Mouse (Mus musculus) embryonic facial prominence, embryonic 14.5 days (tissue): ENCODE results near the gene Cage1. TPM values are rescaled to one million over a fixed set of nuclear protein-coding genes. Genes with fewer than 3 reads are reported as not detected.

ENCODE experiments used
- ATAC-seq: fragments of 200-750 bp; cut with Nextera tagmentation; 2 replicates; pipeline ENCODE4 v1.8.0; 2017; ENCODE audit warnings: low read depth, moderate number of reproducible peaks, moderate TSS enrichment
- DNase-seq: peaks from one replicate; pipeline ENCODE4 v3.0.0-alpha.2; 2015; ENCODE audit warnings: low spot score
- H3K27ac ChIP-seq: fragments of 300-500 bp; sonication (generic); replicated peaks from 2 replicates; pipeline ENCODE4 v1.5.1; 2014; ENCODE audit warnings: low read depth, mild to moderate bottlenecking, low read length, moderate library complexity
- H3K27me3 ChIP-seq: fragments of 300-500 bp; sonication (generic); replicated peaks from 2 replicates; pipeline ENCODE4 v1.6.1; 2014; ENCODE audit warnings: low read length; ENCODE audit not compliant: control insufficient read depth, insufficient read depth
- H3K36me3 ChIP-seq: fragments of 300-500 bp; sonication (generic); 2 replicates; pipeline ENCODE4 v1.6.1; 2014; ENCODE audit warnings: low read length, mixed read lengths; ENCODE audit not compliant: control insufficient read depth, insufficient read depth
- H3K4me1 ChIP-seq: fragments of 300-500 bp; sonication (generic); 2 replicates; pipeline ENCODE4 v1.6.1; 2014; ENCODE audit warnings: antibody characterized with exemption, low read length; ENCODE audit not compliant: control insufficient read depth, insufficient read depth
- H3K4me2 ChIP-seq: fragments of 300-500 bp; sonication (generic); 2 replicates; pipeline ENCODE4 v1.6.1; 2014; ENCODE audit warnings: low read depth, mild to moderate bottlenecking, low read length, moderate library complexity, mixed read lengths
- H3K4me3 ChIP-seq: fragments of 300-500 bp; sonication (generic); 2 replicates; pipeline ENCODE4 v1.5.1; 2014; ENCODE audit warnings: low read depth, mild to moderate bottlenecking, low read length
- H3K9ac ChIP-seq: fragments of 300-500 bp; sonication (generic); 2 replicates; pipeline ENCODE4 v1.6.1; 2014; ENCODE audit warnings: low read depth, mild to moderate bottlenecking, low read length, moderate library complexity, mixed read lengths
- H3K9me3 ChIP-seq: fragments of 300-500 bp; sonication (generic); 2 replicates; pipeline ENCODE4 v1.6.1; 2016; ENCODE audit warnings: low read length; ENCODE audit not compliant: control insufficient read depth
- WGBS: fragments of 180-500 bp; shearing (Covaris S2); extraction: QIAGEN DNeasy Blood & Tissue Kit; methylation state at CpG from one replicate; pipeline ENCODE4 v1.1.7; 2014; 5-methylcytosine and 5-hydroxymethylcytosine counted together
- polyA plus RNA-seq: library from polyadenylated mRNA; unstranded; fragments of >200 nt; fragmentation: Nextera tagmentation; extraction: Ambion mirVana; gene quantifications from 2 replicates; pipeline ENCODE4 v1.2.1, GENCODE M21; 2014

The Cage1 gene
- polyA plus RNA-seq, 1 experiment from 2014 or later, result 0.86 TPM

- no peak overlapping the region for H3K4me2 ChIP-seq
- DNase-seq, result no peak
- no peak overlapping the region for H3K4me3 ChIP-seq
- H3K9me3 ChIP-seq, result no peaks in the 10 kb centered on the region
- H3K27ac ChIP-seq, result no peak overlapping the region
- ATAC-seq, result no peak
- no peak overlapping the region for H3K9ac ChIP-seq
- H3K36me3 ChIP-seq, result no peaks in the 10 kb centered on the region
- H3K4me1 ChIP-seq, result no peaks in the 10 kb centered on the region
- 79% methylated on average over 18 of the region's 18 CpGs for WGBS
- no peaks in the 10 kb centered on the region for H3K27me3 ChIP-seq
These were observed 36.8 kb upstream of the Cage1 start for GRCm38 (mm10) chr13:38073374-38074307.

GRCm38 (mm10) chr13:38070945-38071344 lies 34.1 kb upstream of the Cage1 start:
- DNase-seq, result peak; percentile 75
- no peaks in the 10 kb centered on the region for H3K36me3 ChIP-seq
- no peak overlapping the region for H3K27ac ChIP-seq
- 63% methylated on average over 3 of the region's 4 CpGs for WGBS
- no peaks in the 10 kb centered on the region for H3K4me1 ChIP-seq
- H3K27me3 ChIP-seq, result no peaks in the 10 kb centered on the region
- no peak overlapping the region for H3K4me3 ChIP-seq
- no peak for ATAC-seq
- H3K4me2 ChIP-seq, result no peak overlapping the region
- H3K9me3 ChIP-seq, result no peaks in the 10 kb centered on the region
- no peak overlapping the region for H3K9ac ChIP-seq

- Histone ChIP-seq H3K9me3 (no peaks in the 10 kb centered on the region), H3K4me1 (no peaks in the 10 kb centered on the region), H3K4me3 (no peak overlapping the region), H3K27me3 (no peaks in the 10 kb centered on the region), H3K36me3 (peaks cover 31% of the 10 kb centered on the region), H3K4me2 (no peak overlapping the region), H3K27ac (no peak overlapping the region), H3K9ac (no peak overlapping the region)
- 71% methylated on average over 11 of the region's 11 CpGs for WGBS
- ATAC-seq (peak; percentile 26; the same call in 1 of the 2 replicates), DNase-seq (peak; percentile 76)
These were observed 28.2 kb upstream of the Cage1 start for GRCm38 (mm10) chr13:38064854-38065663.

GRCm38 (mm10) chr13:38062678-38063077 lies 25.8 kb upstream of the Cage1 start:
- DNase-seq, result no peak
- ATAC-seq, result no peak
- 93% methylated on average over 9 of the region's 11 CpGs for WGBS

GRCm38 (mm10) chr13:38049888-38050287 lies 13.0 kb upstream of the Cage1 start:
- H3K4me2 ChIP-seq, result no peak overlapping the region
- 85% methylated on average over 3 of the region's 3 CpGs for WGBS
- no peaks in the 10 kb centered on the region for H3K27me3 ChIP-seq
- H3K36me3 ChIP-seq, result peaks cover 98% of the 10 kb centered on the region
- ATAC-seq, result no peak
- H3K27ac ChIP-seq, result no peak overlapping the region
- H3K4me3 ChIP-seq, result no peak overlapping the region
- H3K4me1 ChIP-seq, result no peaks in the 10 kb centered on the region
- no peak for DNase-seq
- H3K9ac ChIP-seq, result no peak overlapping the region
- H3K9me3 ChIP-seq, result no peaks in the 10 kb centered on the region

More at GRCm38 (mm10) chr13:38062678-38063077, 25.8 kb upstream of the Cage1 start:
- Histone ChIP-seq H3K4me2 (no peak overlapping the region), H3K4me1 (no peaks in the 10 kb centered on the region), H3K4me3 (no peak overlapping the region), H3K36me3 (peaks cover 55% of the 10 kb centered on the region), H3K9ac (no peak overlapping the region), H3K27ac (no peak overlapping the region), H3K9me3 (no peaks in the 10 kb centered on the region), H3K27me3 (no peaks in the 10 kb centered on the region)

GRCm38 (mm10) chr13:38037811-38038210 lies 942 bp upstream of the Cage1 start:
- H3K9ac ChIP-seq, result peak overlapping the region; percentile 83
- no peaks in the 10 kb centered on the region for H3K9me3 ChIP-seq
- no peak for DNase-seq
- ATAC-seq, result no peak
- no peaks in the 10 kb centered on the region for H3K27me3 ChIP-seq
- H3K4me1 ChIP-seq, result peaks cover 12% of the 10 kb centered on the region
- H3K36me3 ChIP-seq, result peaks cover 33% of the 10 kb centered on the region
- 46% methylated on average over 12 of the region's 12 CpGs for WGBS
- peak overlapping the region; percentile 72 for H3K4me2 ChIP-seq
- peak overlapping the region; percentile 71 for H3K4me3 ChIP-seq
- no peak overlapping the region for H3K27ac ChIP-seq

GRCm38 (mm10) chr13:38036343-38037043 lies 376 bp downstream of the Cage1 start, which contains the start of gene Riok1:
TSS of gene Riok1 (plus strand) at chr13:38036995.
- H3K4me1 ChIP-seq, result peaks cover 12% of the 10 kb centered on the region
- H3K36me3 ChIP-seq, result peaks cover 20% of the 10 kb centered on the region; the same call in 1 of the 2 replicates
- H3K27me3 ChIP-seq, result no peaks in the 10 kb centered on the region
- no peaks in the 10 kb centered on the region for H3K9me3 ChIP-seq
- H3K27ac ChIP-seq, result peak within 1 kb of the TSS; percentile 69
- H3K9ac ChIP-seq, result peak within 1 kb of the TSS; percentile 83
- DNase-seq (no peak), ATAC-seq (peak; percentile 58)
- H3K4me2 ChIP-seq, result peak within 1 kb of the TSS; percentile 72
- WGBS, result 10% methylated on average over 37 of the region's 37 CpGs
- peak within 1 kb of the TSS; percentile 71 for H3K4me3 ChIP-seq

GRCm38 (mm10) chr13:38028407-38028806 lies 8.5 kb downstream of the Cage1 start:
- no peak overlapping the region for H3K9ac ChIP-seq
- H3K4me3 ChIP-seq, result no peak overlapping the region
- H3K27me3 ChIP-seq, result no peaks in the 10 kb centered on the region
- no peak overlapping the region for H3K4me2 ChIP-seq
- no peak overlapping the region for H3K27ac ChIP-seq
- no peak for ATAC-seq
- WGBS, result 92% methylated on average over 4 of the region's 4 CpGs
- no peak for DNase-seq
- H3K36me3 ChIP-seq, result no peaks in the 10 kb centered on the region
- no peaks in the 10 kb centered on the region for H3K4me1 ChIP-seq
- no peaks in the 10 kb centered on the region for H3K9me3 ChIP-seq
